Mouse (Mus musculus) MEL (cell line): ENCODE measurements around the gene Hk2. TPM values are rescaled to one million over a fixed set of nuclear protein-coding genes. Genes with fewer than 3 reads are reported as not detected.

ENCODE experiments used
- DNase-seq: peaks from one replicate; pipeline ENCODE4 v3.0.0; 2011; ENCODE audit warnings: low read depth, low spot score
- H3K27ac ChIP-seq: 2 replicates; pipeline ENCODE4 v1.5.1; 2012; ENCODE audit warnings: low read depth, mild to moderate bottlenecking, control low read depth, low read length, moderate library complexity; ENCODE audit not compliant: control insufficient read depth
- H3K27me3 ChIP-seq, 2 experiments: fragments of 150-350 bp in 1 of 2; sonication (generic) in 1 of 2; 2 replicates each; pipeline ENCODE4 v1.6.1; 2012; ENCODE audit warnings: low read length in 2 of 2, mild to moderate bottlenecking in 2 of 2, improper control_type of control experiment in 1 of 2, moderate library complexity in 1 of 2; ENCODE audit not compliant: insufficient read depth in 2 of 2, control insufficient read depth in 1 of 2
- H3K36me3 ChIP-seq, 2 experiments: 2 replicates each; pipeline ENCODE4 v1.6.1; 2012 to 2014; ENCODE audit warnings: low read length in 2 of 2, improper control_type of control experiment in 1 of 2, inconsistent platforms in 1 of 2, mild to moderate bottlenecking in 1 of 2; ENCODE audit not compliant: insufficient read depth in 2 of 2, control insufficient read depth in 1 of 2
- H3K4me1 ChIP-seq, 2 experiments: fragments of 150-350 bp in 1 of 2; sonication (generic) in 1 of 2; 2 replicates each; pipeline ENCODE4 v1.6.1; 2012; ENCODE audit warnings: low read length in 2 of 2, improper control_type of control experiment in 1 of 2, mild to moderate bottlenecking in 1 of 2; ENCODE audit not compliant: insufficient read depth in 2 of 2, control insufficient read depth in 1 of 2
- H3K4me3 ChIP-seq, 2 experiments: fragments of 150-350 bp in 1 of 2; sonication (generic) in 1 of 2; 2 replicates each; pipeline ENCODE4 v1.5.1; 2012; ENCODE audit warnings: low read depth in 2 of 2, low read length in 2 of 2, mild to moderate bottlenecking in 2 of 2, moderate library complexity in 2 of 2, control low read depth in 1 of 2, improper control_type of control experiment in 1 of 2; ENCODE audit not compliant: control insufficient read depth in 1 of 2, insufficient read depth in 1 of 2
- H3K79me2 ChIP-seq: 2 replicates; pipeline ENCODE4 v1.6.1; 2012; ENCODE audit warnings: mild to moderate bottlenecking, low read length, moderate library complexity; ENCODE audit not compliant: control insufficient read depth, poor library complexity, insufficient read depth
- H3K9ac ChIP-seq: 2 replicates; pipeline ENCODE4 v1.6.1; 2012; ENCODE audit warnings: low read depth, mild to moderate bottlenecking, control low read depth, low read length, moderate library complexity; ENCODE audit not compliant: control insufficient read depth, poor library complexity, severe bottlenecking
- H3K9me3 ChIP-seq: fragments of 150-350 bp; sonication (generic); replicated peaks from 2 replicates; pipeline ENCODE4 v1.6.1; 2012; ENCODE audit warnings: mild to moderate bottlenecking, low read length, improper control_type of control experiment, moderate library complexity; ENCODE audit not compliant: insufficient read depth
- CHD1 ChIP-seq: IDR thresholded peaks from 2 replicates; pipeline ENCODE4 v1.6.1; 2012; ENCODE audit warnings: low read depth, mild to moderate bottlenecking, inconsistent platforms, low read length, improper control_type of control experiment
- CHD2 ChIP-seq: IDR thresholded peaks from 2 replicates; pipeline ENCODE4 v1.6.1; 2011; ENCODE audit warnings: low read length, improper control_type of control experiment
- CTCF ChIP-seq, 3 experiments: IDR thresholded peaks in 2 of 3; conservative IDR thresholded peaks in 1 of 3; 2 replicates each; pipeline ENCODE4 v1.5.1; 2011 to 2012; ENCODE audit warnings: low read length in 3 of 3, low read depth in 2 of 3, mild to moderate bottlenecking in 2 of 3, improper control_type of control experiment in 1 of 3, inconsistent platforms in 1 of 3, mixed read lengths in 1 of 3, moderate library complexity in 1 of 3; ENCODE audit not compliant: control insufficient read depth in 1 of 3, insufficient read depth in 1 of 3, poor library complexity in 1 of 3, severe bottlenecking in 1 of 3
- E2F4 ChIP-seq: IDR thresholded peaks from 2 replicates; pipeline ENCODE4 v1.6.1; 2011; ENCODE audit warnings: low read depth, low read length, improper control_type of control experiment, borderline replicate concordance
- ELF1 ChIP-seq: IDR thresholded peaks from 2 replicates; pipeline ENCODE4 v1.6.1; 2014; ENCODE audit warnings: low read depth, mild to moderate bottlenecking, inconsistent platforms, low read length, improper control_type of control experiment, moderate library complexity
- EP300 ChIP-seq, 2 experiments: IDR thresholded peaks; 2 replicates each; pipeline ENCODE4 v1.6.1; 2011; ENCODE audit warnings: improper control_type of control experiment in 2 of 2, low read length in 2 of 2, low read depth in 1 of 2, mild to moderate bottlenecking in 1 of 2
- ETS1 ChIP-seq: IDR thresholded peaks from 2 replicates; pipeline ENCODE4 v1.6.1; 2012; ENCODE audit warnings: low read depth, mild to moderate bottlenecking, inconsistent platforms, low read length, improper control_type of control experiment, moderate library complexity
- GABPA ChIP-seq: IDR thresholded peaks from 2 replicates; pipeline ENCODE4 v1.6.1; 2012; ENCODE audit warnings: low read depth, mild to moderate bottlenecking, inconsistent platforms, low read length, improper control_type of control experiment, moderate library complexity
- GATA1 ChIP-seq: IDR thresholded peaks from 2 replicates; pipeline ENCODE4 v1.6.1; 2011; ENCODE audit warnings: low read depth, low read length, improper control_type of control experiment
- HCFC1 ChIP-seq: IDR thresholded peaks from 2 replicates; pipeline ENCODE4 v1.6.1; 2012; ENCODE audit warnings: low read depth, mild to moderate bottlenecking, inconsistent platforms, low read length, improper control_type of control experiment, moderate library complexity
- JUND ChIP-seq: IDR thresholded peaks from 2 replicates; pipeline ENCODE4 v1.6.1; 2011; ENCODE audit warnings: low read depth, mild to moderate bottlenecking, improper control_type of control experiment, low read length
- KAT2A ChIP-seq: conservative IDR thresholded peaks from 2 replicates; pipeline ENCODE4 v1.6.1; 2012; ENCODE audit warnings: low read depth, low read length, improper control_type of control experiment, inconsistent platforms
- MAFK ChIP-seq: IDR thresholded peaks from 2 replicates; pipeline ENCODE4 v1.6.1; 2011; ENCODE audit warnings: low read depth, mild to moderate bottlenecking, low read length, improper control_type of control experiment, borderline replicate concordance
- MAX ChIP-seq: IDR thresholded peaks from 2 replicates; pipeline ENCODE4 v1.6.1; 2011; ENCODE audit warnings: low read length, improper control_type of control experiment
- MAZ ChIP-seq: IDR thresholded peaks from 2 replicates; pipeline ENCODE4 v1.6.1; 2012; ENCODE audit warnings: low read depth, mild to moderate bottlenecking, inconsistent platforms, low read length, improper control_type of control experiment
- MEF2A ChIP-seq: IDR thresholded peaks from 2 replicates; pipeline ENCODE4 v1.6.1; 2014; ENCODE audit warnings: low read depth, mild to moderate bottlenecking, inconsistent platforms, low read length, improper control_type of control experiment; ENCODE audit not compliant: poor library complexity, insufficient replicate concordance, severe bottlenecking; ENCODE audit errors: extremely low read depth
- MXI1 ChIP-seq: IDR thresholded peaks from 2 replicates; pipeline ENCODE4 v1.6.1; 2011; ENCODE audit warnings: mild to moderate bottlenecking, low read depth, low read length, improper control_type of control experiment
- MYB ChIP-seq: IDR thresholded peaks from 2 replicates; pipeline ENCODE4 v1.6.1; 2011; ENCODE audit warnings: mild to moderate bottlenecking, low read depth, low read length, improper control_type of control experiment
- MYC ChIP-seq: IDR thresholded peaks from 2 replicates; pipeline ENCODE4 v1.6.1; 2011; ENCODE audit warnings: low read depth, mild to moderate bottlenecking, low read length, improper control_type of control experiment, moderate library complexity
- NELFE ChIP-seq: IDR thresholded peaks from 2 replicates; pipeline ENCODE4 v1.6.1; 2011; ENCODE audit warnings: low read depth, low read length, improper control_type of control experiment
- NRF1 ChIP-seq: IDR thresholded peaks from 2 replicates; pipeline ENCODE4 v1.6.1; 2014; ENCODE audit warnings: low read depth, mild to moderate bottlenecking, inconsistent platforms, low read length, improper control_type of control experiment, moderate library complexity; ENCODE audit not compliant: poor library complexity, insufficient read depth, severe bottlenecking
- POLR2A ChIP-seq, 2 experiments: IDR thresholded peaks; 2 replicates each; pipeline ENCODE4 v1.6.1; 2011 to 2012; ENCODE audit warnings: low read length in 2 of 2, mild to moderate bottlenecking in 2 of 2, control low read depth in 1 of 2, improper control_type of control experiment in 1 of 2, low read depth in 1 of 2, moderate library complexity in 1 of 2; ENCODE audit not compliant: control insufficient read depth in 1 of 2, insufficient read depth in 1 of 2, poor library complexity in 1 of 2
- POLR2AphosphoS2 ChIP-seq: IDR thresholded peaks from 2 replicates; pipeline ENCODE4 v1.6.1; 2011; ENCODE audit warnings: low read length, improper control_type of control experiment
- POLR2AphosphoS5 ChIP-seq: IDR thresholded peaks from 2 replicates; pipeline ENCODE4 v1.6.1; 2012; ENCODE audit warnings: low read depth, borderline replicate concordance, mild to moderate bottlenecking, inconsistent platforms, low read length, moderate library complexity, mixed read lengths
- RAD21 ChIP-seq: IDR thresholded peaks from 2 replicates; pipeline ENCODE4 v1.6.1; 2011; ENCODE audit warnings: mild to moderate bottlenecking, low read depth, low read length, improper control_type of control experiment
- RCOR1 ChIP-seq: IDR thresholded peaks from 2 replicates; pipeline ENCODE4 v1.6.1; 2012; ENCODE audit warnings: low read depth, mild to moderate bottlenecking, inconsistent platforms, low read length, improper control_type of control experiment
- SIN3A ChIP-seq: IDR thresholded peaks from 2 replicates; pipeline ENCODE4 v1.6.1; 2012; ENCODE audit warnings: low read length, improper control_type of control experiment, inconsistent platforms
- SMC3 ChIP-seq: IDR thresholded peaks from 2 replicates; pipeline ENCODE4 v1.6.1; 2011; ENCODE audit warnings: low read depth, low read length, improper control_type of control experiment
- TAL1 ChIP-seq: IDR thresholded peaks from 2 replicates; pipeline ENCODE4 v1.6.1; 2012; ENCODE audit warnings: mild to moderate bottlenecking, inconsistent platforms, low read length, moderate library complexity, mixed read lengths
- TBP ChIP-seq: IDR thresholded peaks from 2 replicates; pipeline ENCODE4 v1.8.0; 2011; ENCODE audit warnings: low read depth, low read length, improper control_type of control experiment
- TCF12 ChIP-seq: IDR thresholded peaks from 2 replicates; pipeline ENCODE4 v1.6.1; 2014; ENCODE audit warnings: low read depth, mild to moderate bottlenecking, inconsistent platforms, low read length, improper control_type of control experiment, moderate library complexity
- UBTF ChIP-seq: IDR thresholded peaks from 2 replicates; pipeline ENCODE4 v1.6.1; 2012; ENCODE audit warnings: low read depth, mild to moderate bottlenecking, inconsistent platforms, low read length, improper control_type of control experiment, moderate library complexity, borderline replicate concordance; ENCODE audit not compliant: insufficient read depth
- USF1 ChIP-seq: IDR thresholded peaks from 2 replicates; pipeline ENCODE4 v1.6.1; 2014; ENCODE audit warnings: low read depth, mild to moderate bottlenecking, inconsistent platforms, low read length, improper control_type of control experiment, moderate library complexity
- USF2 ChIP-seq, 2 experiments: IDR thresholded peaks; 2 replicates each; pipeline ENCODE4 v1.6.1; 2011 to 2012; ENCODE audit warnings: improper control_type of control experiment in 2 of 2, low read length in 2 of 2, borderline replicate concordance in 1 of 2, inconsistent platforms in 1 of 2, low read depth in 1 of 2, mild to moderate bottlenecking in 1 of 2; ENCODE audit not compliant: insufficient read depth in 1 of 2
- ZMIZ1 ChIP-seq: IDR thresholded peaks from 2 replicates; pipeline ENCODE4 v1.6.1; 2012; ENCODE audit warnings: low read depth, mild to moderate bottlenecking, inconsistent platforms, low read length, improper control_type of control experiment, moderate library complexity
- ZNF384 ChIP-seq: IDR thresholded peaks from 2 replicates; pipeline ENCODE4 v1.6.1; 2012; ENCODE audit warnings: low read depth, mild to moderate bottlenecking, inconsistent platforms, low read length, improper control_type of control experiment
- polyA plus RNA-seq, 2 experiments: library from polyadenylated mRNA; stranded (reverse) in 1 of 2; unstranded in 1 of 2; fragments of >175 nt in 1 of 2; fragments of >200 nt in 1 of 2; gene quantifications; 2 replicates each; pipeline versions ENCODE4 v1.2.1 to v1.2.4; 2012; ENCODE audit warnings: low replicate concordance in 2 of 2, low read depth in 1 of 2; ENCODE audit not compliant: insufficient read length in 2 of 2, insufficient read depth in 1 of 2, missing spikeins in 1 of 2
- total RNA-seq: library from RNA; depleted of rRNA; stranded (reverse); fragments of 300-350 nt; gene quantifications from 2 replicates; pipeline ENCODE4 v1.2.3, GENCODE M21; 2012

Hk2 gene
- total and polyA plus RNA-seq, 3 experiments = 44.2 to 51.6 TPM; not detected in 1

DNA sequence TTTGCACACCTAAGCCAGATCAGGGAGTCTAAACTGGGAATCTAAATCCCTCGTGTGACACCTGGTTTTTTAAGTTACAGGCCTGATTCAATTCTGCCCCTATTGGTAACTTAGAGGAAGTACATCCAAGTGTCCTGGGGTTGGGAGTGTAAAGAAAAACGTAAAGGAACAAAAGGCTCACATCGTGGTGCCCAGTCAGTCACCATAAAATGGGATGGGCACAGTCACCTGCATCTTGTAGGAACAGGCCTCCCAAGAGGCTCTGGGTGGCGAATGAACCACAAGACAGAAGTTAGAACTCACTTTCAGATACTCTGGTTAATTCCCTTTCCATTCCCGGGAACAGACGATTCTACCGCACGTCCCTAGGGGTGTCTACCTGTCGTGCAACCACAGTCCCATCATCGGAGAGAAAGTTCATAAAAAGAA lies 2.3 kb downstream of the Hk2 start:
- peak; percentile 80 for DNase-seq
- H3K79me2 ChIP-seq = peaks cover 63% of the 10 kb centered on the region
- no peaks in the 10 kb centered on the region for H3K27me3 ChIP-seq
- peak overlapping the region; percentile 80 for H3K9ac ChIP-seq
- no peak overlapping the region; the same call in 1 of the 2 replicates for H3K27ac ChIP-seq
- no peaks in the 10 kb centered on the region for H3K9me3 ChIP-seq
- peaks cover 0 to 34% of the 10 kb centered on the region in 2 experiments; a peak in 3 of 4 replicates for H3K36me3 ChIP-seq
- H3K4me3 ChIP-seq = peak overlapping the region; percentile 80 to 88
- TF ChIP-seq SIN3A (peak; percentile 41; the same call in 1 of the 2 replicates), TCF12 (no peak), MEF2A (no peak), SMC3 (no peak), MAFK (no peak), GABPA (no peak), KAT2A (no peak), POLR2AphosphoS5 (no peak), MAZ (no peak), USF2 (IDR thresholded peaks at IDR 0.05; ENCODE audit: borderline replicate concordance in 1 of 2, insufficient read depth in 1 of 2, low read depth in 1 of 2, low read length in 2 of 2) (no peak), CHD1 (no peak), POLR2AphosphoS2 (no peak), ZMIZ1 (no peak), CHD2 (no peak), TAL1 (no peak), USF1 (no peak), GATA1 (no peak), NRF1 (no peak), ELF1 (no peak), TBP (no peak), UBTF (no peak), MXI1 (peak; percentile 35; the same call in 1 of the 2 replicates), RAD21 (peak; percentile 24), NELFE (no peak), HCFC1 (no peak), ZNF384 (no peak), E2F4 (no peak), ETS1 (peak; percentile 13; the same call in 1 of the 2 replicates), CTCF (IDR thresholded peaks at IDR 0.05 in 2 of 3, conservative IDR thresholded peaks at IDR 0.05 in 1 of 3; ENCODE audit: control insufficient read depth in 1 of 3, insufficient read depth in 1 of 3, low read depth in 2 of 3, low read length in 3 of 3, poor library complexity in 1 of 3, severe bottlenecking in 1 of 3) (peak in 2 of 3 experiments; percentile 58 to 70; a peak in 4 of 6 replicates), RCOR1 (no peak), MAX (no peak), POLR2A (IDR thresholded peaks at IDR 0.05; ENCODE audit: control insufficient read depth in 1 of 2, insufficient read depth in 1 of 2, low read depth in 1 of 2, low read length in 2 of 2, poor library complexity in 1 of 2) (no peak), MYC (0 out of 2 replicates have a peak, but pooled peaks have one; percentile 43), EP300 (IDR thresholded peaks at IDR 0.05; ENCODE audit: low read depth in 1 of 2, low read length in 2 of 2) (no peak), JUND (no peak), MYB (no peak)
- H3K4me1 ChIP-seq = peaks cover 19 to 48% of the 10 kb centered on the region in 2 experiments
